Mouse (Mus musculus) CH12.LX (cell line): Measurements from ENCODE around the gene Rbfox1. TPM values are rescaled to one million over a fixed set of nuclear protein-coding genes. Genes with fewer than 3 reads are reported as not detected.

Source experiments
- DNase-seq: peaks from one replicate; pipeline ENCODE4 v3.0.0-alpha.2; 2013; ENCODE audit errors: extremely low read depth
- H3K27ac ChIP-seq: 2 replicates; pipeline ENCODE4 v1.5.1; 2012; ENCODE audit warnings: low read depth, mild to moderate bottlenecking, control low read depth, moderate library complexity; ENCODE audit not compliant: insufficient read depth
- H3K27me3 ChIP-seq: replicated peaks from 2 replicates; pipeline ENCODE3; 2012; ENCODE audit warnings: inconsistent platforms
- H3K36me3 ChIP-seq, 2 experiments: replicated peaks in 1 of 2; 2 replicates each; pipeline versions ENCODE3 to v1.6.1; 2012; ENCODE audit warnings: inconsistent platforms in 1 of 2, low read length in 1 of 2, mild to moderate bottlenecking in 1 of 2, mixed read lengths in 1 of 2, moderate library complexity in 1 of 2; ENCODE audit not compliant: control insufficient read depth in 1 of 2, insufficient read depth in 1 of 2
- H3K4me1 ChIP-seq, 2 experiments: 2 replicates each; pipeline ENCODE4 v1.6.1; 2012; ENCODE audit warnings: inconsistent platforms in 1 of 2, moderate library complexity in 1 of 2; ENCODE audit not compliant: insufficient read depth in 2 of 2, control insufficient read depth in 1 of 2
- H3K4me2 ChIP-seq: 2 replicates; pipeline ENCODE4 v1.6.1; 2012; ENCODE audit warnings: low read depth, mild to moderate bottlenecking, control low read depth; ENCODE audit not compliant: poor library complexity, insufficient read depth, severe bottlenecking
- H3K4me3 ChIP-seq, 3 experiments: fragments of 150-350 bp in 1 of 3; sonication (generic) in 1 of 3; replicated peaks in 1 of 3; 2 replicates each; pipeline versions ENCODE3 to v1.5.1; 2011 to 2012; ENCODE audit warnings: low read depth in 2 of 3, low read length in 2 of 3, mild to moderate bottlenecking in 2 of 3, moderate library complexity in 2 of 3, control low read depth in 1 of 3, improper control_type of control experiment in 1 of 3, inconsistent platforms in 1 of 3, mixed read lengths in 1 of 3; ENCODE audit not compliant: poor library complexity in 1 of 3
- H3K79me2 ChIP-seq: replicated peaks from 2 replicates; pipeline ENCODE4 v1.6.1; 2012; ENCODE audit warnings: mild to moderate bottlenecking, moderate library complexity; ENCODE audit not compliant: control insufficient read depth, poor library complexity, insufficient read depth, severe bottlenecking; ENCODE audit errors: extremely low read depth
- H3K9ac ChIP-seq: 2 replicates; pipeline ENCODE4 v1.6.1; 2012; ENCODE audit warnings: low read depth, mild to moderate bottlenecking, control low read depth, moderate library complexity; ENCODE audit not compliant: insufficient read depth
- H3K9me3 ChIP-seq: replicated peaks from 2 replicates; pipeline ENCODE3; 2012; ENCODE audit warnings: low read length, inconsistent platforms, mixed read lengths
- CHD2 ChIP-seq: IDR thresholded peaks from 2 replicates; pipeline ENCODE4 v1.6.1; 2011; ENCODE audit warnings: low read length, improper control_type of control experiment
- E2F4 ChIP-seq: IDR thresholded peaks from 2 replicates; pipeline ENCODE4 v1.6.1; 2011; ENCODE audit warnings: low read depth, low read length, improper control_type of control experiment; ENCODE audit not compliant: insufficient replicate concordance
- ELF1 ChIP-seq: IDR thresholded peaks from 2 replicates; pipeline ENCODE4 v1.6.1; 2014; ENCODE audit warnings: low read depth, mild to moderate bottlenecking, inconsistent platforms, low read length, improper control_type of control experiment
- IRF4 ChIP-seq: IDR thresholded peaks from 2 replicates; pipeline ENCODE4 v1.6.1; 2014; ENCODE audit warnings: low read depth, mild to moderate bottlenecking, inconsistent platforms, low read length, improper control_type of control experiment
- MEF2A ChIP-seq: IDR thresholded peaks from 2 replicates; pipeline ENCODE4 v1.6.1; 2014; ENCODE audit warnings: low read depth, mild to moderate bottlenecking, inconsistent platforms, low read length, improper control_type of control experiment, borderline replicate concordance
- NELFE ChIP-seq: IDR thresholded peaks from 2 replicates; pipeline ENCODE4 v1.6.1; 2011; ENCODE audit warnings: low read depth, low read length, improper control_type of control experiment
- NRF1 ChIP-seq: IDR thresholded peaks from 2 replicates; pipeline ENCODE4 v1.6.1; 2014; ENCODE audit warnings: low read depth, mild to moderate bottlenecking, inconsistent platforms, low read length, improper control_type of control experiment, moderate library complexity
- RAD21 ChIP-seq: IDR thresholded peaks from 2 replicates; pipeline ENCODE4 v1.6.1; 2011; ENCODE audit warnings: low read depth, mild to moderate bottlenecking, low read length, improper control_type of control experiment, moderate library complexity
- RCOR1 ChIP-seq: conservative IDR thresholded peaks from 2 replicates; pipeline ENCODE4 v1.6.1; 2012; ENCODE audit warnings: low read depth, mild to moderate bottlenecking, inconsistent platforms, low read length, improper control_type of control experiment
- SMC3 ChIP-seq: IDR thresholded peaks from 2 replicates; pipeline ENCODE4 v1.6.1; 2011; ENCODE audit warnings: low read depth, low read length, improper control_type of control experiment
- TBP ChIP-seq: conservative IDR thresholded peaks from 2 replicates; pipeline ENCODE4 v1.6.1; 2011; ENCODE audit warnings: low read depth, low read length, improper control_type of control experiment
- UBTF ChIP-seq: IDR thresholded peaks from 2 replicates; pipeline ENCODE4 v1.6.1; 2012; ENCODE audit warnings: low read depth, mild to moderate bottlenecking, inconsistent platforms, low read length, improper control_type of control experiment, moderate library complexity
- USF2 ChIP-seq: conservative IDR thresholded peaks from 2 replicates; pipeline ENCODE4 v1.6.1; 2011; ENCODE audit warnings: low read depth, low read length, improper control_type of control experiment
- ZC3H11A ChIP-seq: IDR thresholded peaks from 2 replicates; pipeline ENCODE4 v1.6.1; 2012; ENCODE audit warnings: low read depth, mild to moderate bottlenecking, inconsistent platforms, low read length, improper control_type of control experiment
- dilution Hi-C: fragments of 300-500 bp; cut with MboI; formaldehyde crosslinking; loops from 2 replicates; pipeline ENCODE4 v1.14.3; 2020; ENCODE audit warnings: low sequenced_read_pairs; ENCODE audit not compliant: extremely low pct_unique_long_range_greater_than_20kb, extremely low pct_ligation_motif_present
- in situ Hi-C: fragments of 300-500 bp; cut with MboI; formaldehyde crosslinking; loops from 3 replicates; pipeline ENCODE4 v1.14.3; 2019; ENCODE audit warnings: low sequenced_read_pairs, low pct_ligation_motif_present, low pct_unique_long_range_greater_than_20kb, mixed read lengths
- polyA plus RNA-seq: library from polyadenylated mRNA; unstranded; fragments of >175 nt; gene quantifications from 2 replicates; pipeline ENCODE4 v1.2.1, GENCODE M21; 2012; ENCODE audit warnings: low read depth; ENCODE audit not compliant: insufficient read length
- total RNA-seq, 2 experiments: library from RNA; depleted of rRNA; stranded (reverse); fragments of 300-350 nt in 1 of 2; fragments of >200 nt in 1 of 2; gene quantifications; 2 replicates each; pipeline ENCODE4 v1.2.3; 2012 to 2014

The Rbfox1 gene
- total and polyA plus RNA-seq, 3 experiments = not detected

DNA sequence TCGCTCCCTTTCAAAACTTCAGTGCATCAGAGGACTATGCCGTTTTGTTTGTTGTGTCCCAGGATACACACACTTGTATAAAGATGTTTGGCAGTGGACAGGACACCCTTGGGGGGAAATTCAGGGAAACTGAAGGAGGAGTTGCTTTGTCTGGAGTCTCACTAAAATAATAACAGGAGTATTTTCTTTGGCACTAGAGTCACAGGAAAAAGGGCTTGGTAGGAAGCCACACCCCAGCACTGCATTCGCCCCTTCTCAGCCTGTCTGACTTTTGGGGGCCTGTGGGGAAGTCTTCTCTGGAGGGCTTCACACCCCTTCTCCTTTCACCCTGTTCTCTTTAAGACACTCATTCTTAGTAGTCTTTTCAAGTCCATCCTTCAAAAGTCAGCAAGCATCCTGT, 1269.5 kb downstream of the Rbfox1 start:
- in situ Hi-C loops (no loop called here), dilution Hi-C loops (no loop called here)
- H3K4me3 ChIP-seq = no peak overlapping the region
- H3K79me2 ChIP-seq = no peaks in the 10 kb centered on the region
- no peaks in the 10 kb centered on the region for H3K27me3 ChIP-seq
- H3K36me3 ChIP-seq = no peaks in the 10 kb centered on the region
- no peak overlapping the region for H3K27ac ChIP-seq
- TF ChIP-seq UBTF (no peak), IRF4 (no peak), SMC3 (no peak), TBP (no peak), ELF1 (no peak), NRF1 (no peak), MEF2A (no peak), E2F4 (no peak)
- no peak overlapping the region for H3K4me2 ChIP-seq
- H3K9ac ChIP-seq = no peak overlapping the region
- no peak for DNase-seq
- H3K4me1 ChIP-seq = no peaks in the 10 kb centered on the region
- peaks cover 78% of the 10 kb centered on the region for H3K9me3 ChIP-seq

DNA sequence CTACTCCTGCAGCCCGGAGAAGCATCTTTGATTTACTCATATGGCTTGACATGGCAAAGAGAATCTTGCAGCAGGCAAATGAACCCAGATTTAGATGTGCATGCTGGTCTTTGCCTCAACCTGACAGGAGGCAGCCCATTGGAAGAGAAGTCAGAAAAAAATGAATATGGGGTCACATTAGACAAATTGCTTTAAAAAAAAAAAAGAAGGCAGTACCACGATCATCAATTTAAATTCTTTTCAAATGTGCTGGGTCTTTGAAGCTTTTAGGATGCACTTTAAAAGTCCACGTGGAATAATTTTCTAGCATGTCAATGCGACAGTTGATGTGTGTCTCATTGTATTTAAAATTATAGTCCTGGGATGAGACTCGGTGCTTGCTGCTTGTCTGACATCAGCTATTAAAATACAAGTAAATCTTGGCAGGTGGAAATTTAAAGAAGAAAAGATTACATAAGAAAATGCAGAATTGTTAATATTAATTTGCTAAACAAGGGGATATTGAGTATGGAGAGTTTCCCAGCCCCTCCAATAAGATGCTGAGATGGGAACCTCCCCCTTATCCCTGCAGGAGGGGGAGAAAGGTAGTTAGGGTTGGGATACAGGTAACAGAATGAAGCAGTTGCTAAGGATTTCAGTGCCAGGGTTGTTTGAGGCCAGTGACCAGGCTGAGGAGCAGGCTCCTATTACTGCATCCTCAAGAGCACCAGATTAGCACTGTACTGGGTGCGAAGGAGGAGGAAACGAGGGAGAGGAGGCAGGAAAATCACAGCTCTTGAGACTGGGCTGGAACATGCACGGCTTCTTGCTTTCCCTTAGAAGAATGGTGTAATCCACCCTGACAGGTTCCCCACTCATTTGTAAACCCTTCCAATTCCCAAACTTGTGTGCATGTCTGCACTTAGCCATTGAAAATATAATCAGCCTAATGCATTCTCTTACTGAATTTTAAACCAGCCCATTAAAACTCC, 1274.0 kb downstream of the Rbfox1 start:
- Histone ChIP-seq H3K27ac (no peak overlapping the region), H3K9me3 (peaks cover 80% of the 10 kb centered on the region)
- TF ChIP-seq USF2 (no peak), ZC3H11A (no peak)
- TF ChIP-seq, all 38 proteins: peak for 0

DNA sequence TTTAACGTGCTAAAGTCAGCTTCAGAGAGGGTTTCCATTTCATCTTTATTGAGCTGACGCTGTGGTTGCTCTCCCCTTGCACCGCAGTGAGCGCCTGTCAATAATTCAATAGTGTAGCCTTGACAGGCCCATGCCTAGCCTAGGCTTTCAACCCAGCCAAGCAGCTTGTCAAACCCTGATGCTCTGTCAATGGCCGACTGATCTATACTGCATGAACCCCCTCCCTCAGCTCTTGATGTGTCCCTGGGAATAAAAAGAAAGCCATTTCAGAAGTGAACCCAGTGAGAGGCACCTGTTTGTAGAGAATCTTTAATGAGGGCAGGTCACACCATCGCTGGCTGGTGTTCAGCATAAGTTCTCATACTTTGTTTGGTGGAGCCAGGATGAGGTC, 1274.7 kb downstream of the Rbfox1 start:
- H3K27ac ChIP-seq = no peak overlapping the region
- TF ChIP-seq USF2 (no peak), RAD21 (no peak), NELFE (no peak), MEF2A (no peak), RCOR1 (no peak), E2F4 (no peak), TBP (no peak), CHD2 (no peak)
- peaks cover 82% of the 10 kb centered on the region for H3K9me3 ChIP-seq
- no peak overlapping the region for H3K4me3 ChIP-seq
- no peak overlapping the region for H3K9ac ChIP-seq
- no peaks in the 10 kb centered on the region for H3K36me3 ChIP-seq
- no peaks in the 10 kb centered on the region for H3K4me1 ChIP-seq
- DNase-seq = no peak
- H3K4me2 ChIP-seq = no peak overlapping the region
- H3K79me2 ChIP-seq = no peaks in the 10 kb centered on the region
- in situ Hi-C loops = no loop called here
- no peaks in the 10 kb centered on the region for H3K27me3 ChIP-seq
- dilution Hi-C loops = no loop called here

More for the DNA sequence above, 1274.0 kb downstream of the Rbfox1 start:
- dilution Hi-C loops = no loop called here
- DNase-seq = no peak
- Histone ChIP-seq H3K4me2 (no peak overlapping the region), H3K27me3 (no peaks in the 10 kb centered on the region), H3K4me3 (no peak overlapping the region), H3K9ac (no peak overlapping the region), H3K4me1 (no peaks in the 10 kb centered on the region), H3K36me3 (no peaks in the 10 kb centered on the region), H3K79me2 (no peaks in the 10 kb centered on the region)
- in situ Hi-C loops = no loop called here
